Mouse (Mus musculus) adrenal gland, postnatal 36 days (tissue): ENCODE data around the gene Cnr2. TPM values are rescaled to one million over a fixed set of nuclear protein-coding genes. Genes with fewer than 3 reads are reported as not detected.

Experiments used
- DNase-seq, 2 experiments: peaks; one replicate each; pipeline ENCODE4 v3.0.0; 2021; ENCODE audit warnings: mixed read lengths in 1 of 2
- long read RNA-seq, 2 experiments: library from polyadenylated mRNA; stranded (forward); transcript quantifications; one replicate each; pipeline ENCODE4 v2.0.0; 2021; ENCODE audit warnings: borderline sequencing depth in 2 of 2
- total RNA-seq, 2 experiments: library from RNA; stranded (reverse); gene quantifications; 2 replicates each; pipeline ENCODE4 v1.2.3; 2021

Gene Cnr2
- total RNA-seq, result 1 to 10 TPM; 1.3 to 1.6 TPM
- long read RNA-seq, experiment 1, result 0 reads
- long read RNA-seq, experiment 2, result 0 reads

DNA sequence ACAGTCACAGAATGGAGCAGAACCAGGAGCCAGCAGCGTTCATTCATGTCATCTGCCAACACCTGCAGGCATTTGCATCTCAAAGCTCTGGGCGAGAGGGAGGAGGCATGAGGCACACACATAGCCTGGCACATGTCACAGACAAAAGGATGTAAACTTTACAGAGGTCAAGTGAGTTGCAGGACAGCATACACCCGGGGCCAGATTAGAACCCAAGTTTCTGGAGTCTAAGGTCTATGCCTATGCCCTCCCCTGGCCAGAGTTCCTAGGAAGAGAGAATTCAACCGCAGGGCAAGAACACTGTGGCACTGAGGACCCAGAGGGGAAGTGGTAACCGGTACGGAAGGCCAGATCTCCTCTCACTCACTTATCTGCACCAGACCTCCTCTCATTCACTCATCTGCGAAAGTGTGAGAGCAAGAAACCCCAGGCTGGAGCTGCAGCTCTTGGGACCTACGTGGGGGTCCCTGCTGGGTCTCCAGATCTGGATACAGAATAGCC lies at the start of gene Cnr2:
Gene Cnr2, plus strand, starts transcription at position 324 of the 501 bp plus-strand sequence.
- DNase-seq, result no peak

- DNase-seq, result peak; percentile 82 to 83
These were observed 47.6 kb upstream of the Cnr2 start for GRCm38 (mm10) chr4:135847581-135847980.

GRCm38 (mm10) chr4:135850411-135851095 lies 44.6 kb upstream of the Cnr2 start:
- no peak for DNase-seq

- DNase-seq, result no peak
These were observed 43.3 kb upstream of the Cnr2 start for GRCm38 (mm10) chr4:135851942-135852341.

- DNase-seq, result no peak
These were observed 41.1 kb upstream of the Cnr2 start for GRCm38 (mm10) chr4:135853987-135854546.

- DNase-seq, result no peak
These were observed 40.6 kb upstream of the Cnr2 start for GRCm38 (mm10) chr4:135854630-135855029.

DNA sequence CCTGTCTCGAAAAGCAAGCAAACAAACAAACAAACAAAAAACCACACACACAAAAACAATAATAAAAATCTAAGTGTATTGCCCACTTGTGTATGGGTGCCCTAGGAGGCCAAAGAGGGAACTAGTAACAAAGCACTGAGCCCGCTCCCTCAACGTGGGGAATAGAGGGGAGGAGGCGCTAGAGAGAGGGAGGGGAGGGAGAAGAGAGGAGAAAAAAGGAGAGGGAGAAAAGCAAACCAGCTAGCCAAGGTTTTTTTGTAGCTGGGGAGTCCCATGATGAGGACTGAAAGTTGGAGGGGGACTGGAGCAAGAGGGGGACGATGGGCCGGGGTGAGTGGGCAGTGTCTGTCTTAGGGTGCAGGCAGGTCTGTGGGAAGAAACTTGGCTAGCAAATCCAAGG lies 40.1 kb upstream of the Cnr2 start:
- peak in 1 of 2 experiments; percentile 27 for DNase-seq

DNA sequence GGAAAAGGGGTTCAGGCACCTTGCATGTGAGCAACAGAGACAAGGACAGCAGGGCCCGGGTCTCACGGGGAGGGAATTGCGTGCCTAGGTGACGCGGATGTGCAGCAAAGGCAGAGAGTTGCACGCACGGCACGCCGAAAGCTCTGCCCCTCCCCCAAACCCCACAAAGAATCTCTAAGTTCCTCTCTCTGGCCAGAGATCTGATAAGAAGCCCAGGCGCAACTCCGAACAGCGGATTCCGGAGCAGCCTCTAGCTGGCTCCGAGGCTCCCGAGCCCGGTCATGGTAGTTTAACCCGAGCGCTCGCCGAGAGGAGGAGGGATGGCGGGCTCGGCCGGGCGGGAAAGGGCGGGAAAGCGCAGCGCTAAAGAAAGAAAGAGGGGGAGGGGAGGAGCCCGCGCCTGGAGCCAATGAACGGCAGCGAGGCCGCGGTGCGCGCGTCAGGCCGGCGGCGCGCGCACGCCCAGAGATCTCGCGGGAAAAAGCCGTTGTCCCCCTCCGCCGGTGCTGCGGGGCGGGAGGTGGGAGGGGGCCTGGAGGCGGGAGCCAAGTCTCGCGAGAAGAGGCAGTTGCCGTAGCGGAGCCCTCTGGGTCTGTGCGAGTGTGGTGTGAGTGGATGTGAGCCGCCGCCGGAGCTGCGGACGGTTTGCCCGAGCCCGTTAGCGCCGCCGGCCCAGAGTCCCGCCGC lies 39.5 kb upstream of the Cnr2 start, which contains the start of gene Srsf10:
Gene Srsf10, plus strand, starts transcription at position 212 of the 687 bp plus-strand sequence.
- DNase-seq, result peak; percentile 96 to 98

DNA sequence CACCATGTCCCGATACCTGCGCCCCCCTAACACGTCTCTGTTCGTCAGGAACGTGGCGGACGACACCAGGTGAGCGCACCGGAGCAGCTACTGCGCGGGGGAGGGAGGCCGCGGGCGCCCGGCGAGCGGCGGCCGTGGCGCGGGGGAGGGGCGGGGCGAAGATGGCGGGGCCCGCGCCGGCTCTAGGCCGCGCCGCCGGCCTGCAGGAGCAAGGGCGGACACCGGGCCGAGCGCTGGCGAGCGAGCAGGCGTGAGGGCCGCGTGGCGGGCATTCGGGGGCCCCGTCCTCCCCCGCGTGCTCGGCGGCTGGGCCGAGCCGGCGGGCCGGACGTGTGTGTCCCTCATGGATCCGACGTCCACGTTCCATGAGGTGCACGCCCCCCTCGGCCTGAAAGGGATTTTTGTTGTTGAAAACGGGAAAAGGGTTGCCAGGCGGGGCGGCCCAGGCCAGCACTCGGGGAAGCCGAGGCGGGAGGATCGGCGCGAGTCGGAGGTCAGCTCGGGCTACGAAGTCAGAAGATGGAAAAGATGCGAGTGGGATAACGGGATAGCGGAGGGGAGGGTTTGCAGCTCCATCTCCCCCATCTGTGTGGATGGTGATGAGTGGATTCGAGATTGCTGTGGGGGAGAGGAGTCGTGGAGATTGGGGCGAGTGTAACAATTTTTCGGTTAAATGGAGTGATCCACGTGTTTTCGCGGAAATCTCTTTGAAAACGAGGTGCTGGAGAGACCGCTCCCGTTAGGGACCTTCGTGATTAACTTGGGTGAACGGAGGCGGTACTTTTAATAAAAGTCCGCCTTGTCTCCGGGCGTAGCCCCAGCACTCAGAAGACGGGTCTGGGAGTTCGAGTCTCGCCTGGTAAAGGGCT lies 38.7 kb upstream of the Cnr2 start:
- peak; percentile 66 to 76 for DNase-seq

GRCm38 (mm10) chr4:135857597-135858186 lies 37.5 kb upstream of the Cnr2 start:
- DNase-seq, result no peak

DNA sequence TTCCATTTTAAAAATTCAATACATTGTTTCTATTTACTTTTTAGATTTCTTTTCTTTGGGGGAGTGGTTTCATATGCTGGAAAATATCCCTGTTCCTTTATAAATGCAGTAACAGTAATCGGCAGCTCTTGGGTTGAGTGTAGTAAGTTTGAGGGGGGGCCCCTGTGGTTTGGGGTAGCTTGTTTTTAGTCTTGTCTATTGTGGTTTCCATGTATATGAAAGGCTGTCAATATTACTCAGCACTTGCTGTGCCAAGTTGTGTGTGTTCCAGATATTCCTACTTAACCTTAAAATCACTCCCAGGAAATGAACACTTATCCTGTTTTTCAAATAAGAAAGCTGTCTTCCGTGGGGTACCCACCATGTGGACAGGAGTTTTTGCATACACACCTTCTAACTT lies 26.2 kb upstream of the Cnr2 start:
- DNase-seq, result no peak

GRCm38 (mm10) chr4:135870227-135871023 lies 24.8 kb upstream of the Cnr2 start:
- no peak for DNase-seq

GRCm38 (mm10) chr4:135872015-135872414 lies 23.2 kb upstream of the Cnr2 start:
- no peak for DNase-seq

DNA sequence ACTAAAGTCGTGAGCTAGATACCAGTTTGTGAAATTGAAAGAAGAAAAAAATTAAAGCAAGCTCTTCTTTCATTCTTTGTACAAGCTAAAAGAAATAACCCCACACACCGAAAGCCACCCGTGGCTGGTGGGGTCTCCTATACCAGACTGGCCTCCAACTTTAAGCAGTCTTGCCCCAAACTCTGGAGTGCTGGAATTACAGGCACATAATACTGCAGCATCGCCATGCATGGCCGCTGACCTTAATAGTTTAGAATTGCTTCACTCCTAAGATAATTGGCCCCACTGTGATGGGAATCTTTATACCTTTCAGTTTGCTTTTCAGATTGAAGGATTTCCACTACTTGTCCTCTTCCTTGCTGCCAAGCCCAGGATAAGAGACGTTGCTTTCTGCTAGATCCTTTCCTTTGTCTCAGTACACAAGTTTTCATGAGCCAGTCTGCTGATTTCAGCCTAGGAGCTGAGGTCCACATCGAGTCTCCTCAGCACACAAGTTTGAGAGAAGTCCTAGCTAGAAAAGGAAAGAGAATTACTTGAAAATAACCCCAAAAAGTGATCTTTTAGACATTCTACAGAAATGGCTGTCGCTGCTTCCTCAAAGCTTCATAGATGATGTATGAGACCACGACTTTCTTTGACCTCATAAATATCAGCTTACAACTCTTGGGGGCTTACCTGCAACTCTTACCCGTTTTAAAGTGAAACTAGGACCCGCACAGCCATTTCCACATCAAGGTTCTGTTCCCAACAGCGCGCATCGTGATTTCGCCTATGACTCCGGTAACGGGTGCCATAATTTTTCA lies 22.4 kb upstream of the Cnr2 start:
- DNase-seq, result peak in 1 of 2 experiments; percentile 21

- DNase-seq, result peak; percentile 92
These were observed 21.5 kb upstream of the Cnr2 start, which contains the start of gene Pnrc2 for GRCm38 (mm10) chr4:135873526-135874202. Gene Pnrc2, minus strand, starts transcription at chr4:135873850.

DNA sequence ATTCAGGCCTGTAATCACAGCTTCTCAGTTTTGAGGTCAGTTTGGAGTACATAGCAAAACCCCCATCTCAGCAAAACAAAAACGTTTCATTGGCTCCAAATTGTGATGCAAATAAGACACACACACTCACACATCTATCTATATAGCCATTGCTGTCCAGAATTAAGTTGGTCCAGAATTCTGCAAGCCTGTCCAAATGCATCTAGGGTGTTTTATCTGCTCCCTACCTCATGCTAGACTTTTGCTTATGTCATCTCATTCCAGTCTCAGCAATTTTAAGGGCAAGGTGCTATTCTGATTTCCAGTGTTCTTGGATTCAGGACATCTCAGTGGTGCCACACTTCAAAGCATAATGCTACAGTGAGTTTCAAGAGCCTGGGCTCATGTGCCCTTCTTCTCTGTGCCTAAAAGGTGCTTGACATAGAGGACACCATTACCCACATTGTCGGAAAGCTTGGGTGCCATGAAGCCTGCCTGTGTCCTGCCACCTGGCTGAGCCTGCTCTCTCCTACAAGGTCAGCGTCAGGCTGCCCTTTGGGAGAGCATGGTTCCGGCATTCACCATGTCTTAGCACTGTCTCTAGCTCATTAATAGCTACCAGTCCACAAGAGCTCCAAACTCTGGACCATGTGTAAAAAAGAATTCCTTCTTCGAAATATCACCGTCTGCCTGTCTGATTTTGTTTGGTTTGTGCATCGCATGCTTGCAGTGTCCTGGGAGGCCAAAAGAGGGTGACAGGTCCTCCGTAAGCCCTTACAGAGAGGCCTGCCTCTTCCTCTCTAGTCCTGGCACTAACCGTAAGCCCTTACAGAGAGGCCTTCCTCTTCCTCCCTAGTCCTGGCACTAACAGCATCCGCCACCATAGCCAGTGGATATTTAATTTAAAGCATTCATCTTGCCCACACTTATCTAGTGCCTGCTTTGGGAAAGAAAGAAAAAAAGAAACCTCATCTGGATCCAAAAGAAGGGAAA lies 20.3 kb upstream of the Cnr2 start:
- no peak for DNase-seq

- no peak for DNase-seq
These were observed 19.6 kb upstream of the Cnr2 start for GRCm38 (mm10) chr4:135875546-135875945.
